Mouse (Mus musculus): Measurements from ENCODE around the gene Prok1. TPM values are rescaled to one million over a fixed set of nuclear protein-coding genes. Genes with fewer than 3 reads are reported as not detected.

Gene Prok1
- polyA plus RNA-seq, 1 experiment = not detected

DNA sequence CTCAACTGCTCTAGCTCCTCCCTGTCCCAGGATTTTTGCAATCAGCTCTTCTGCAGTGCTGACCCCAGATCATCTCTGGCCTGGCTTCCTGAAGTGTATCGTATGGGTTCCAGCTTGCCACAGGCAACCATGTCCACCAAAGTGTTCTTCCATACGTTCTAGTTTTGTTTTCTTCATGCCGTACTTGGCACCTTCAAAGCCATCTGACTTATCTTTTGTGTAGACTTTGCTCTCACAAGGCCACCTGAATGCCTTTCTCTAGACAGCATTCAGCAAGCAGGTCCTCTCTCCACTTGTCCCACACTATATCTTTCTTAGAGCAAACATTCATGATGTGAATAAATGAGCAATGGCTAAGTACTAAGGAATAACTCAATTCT, 22.4 kb downstream of the Prok1 start:
- Histone ChIP-seq H3K4me3 (ENCODE audit: insufficient read depth, poor library complexity, severe bottlenecking) (no peak overlapping the region), H3K79me2 (ENCODE audit: control insufficient read depth, insufficient read depth) (no peaks in the 10 kb centered on the region), H3K27me3 (ENCODE audit: control insufficient read depth, insufficient read depth, insufficient read length) (peaks cover 45% of the 10 kb centered on the region), H3ac (ENCODE audit: control insufficient read depth, insufficient read length, low read depth) (no peak overlapping the region), H3K36me3 (ENCODE audit: control insufficient read depth, insufficient read depth) (no peaks in the 10 kb centered on the region), H3K79me3 (ENCODE audit: low read depth) (no peaks in the 10 kb centered on the region)
- TF ChIP-seq MYOG (IDR thresholded peaks at IDR 0.05; ENCODE audit: control insufficient read depth, extremely low read depth, insufficient read length) = no peak
- TF ChIP-seq USF1 (IDR thresholded peaks at IDR 0.05; ENCODE audit: low read depth) = no peak
- no peak for TF ChIP-seq FOSL1 (IDR thresholded peaks at IDR 0.05; ENCODE audit: insufficient read depth, low read length, poor library complexity, severe bottlenecking)
- no peak for TF ChIP-seq MYOD1 (IDR thresholded peaks at IDR 0.05; ENCODE audit: control insufficient read depth, insufficient read length, low read depth)
- TF ChIP-seq CEBPB (IDR thresholded peaks at IDR 0.05; ENCODE audit: low read depth) = no peak
- no peak for TF ChIP-seq CTCF (IDR thresholded peaks at IDR 0.05; ENCODE audit: control insufficient read depth, insufficient read depth, insufficient read length)
- TF ChIP-seq MAX (IDR thresholded peaks at IDR 0.05) = no peak

DNA sequence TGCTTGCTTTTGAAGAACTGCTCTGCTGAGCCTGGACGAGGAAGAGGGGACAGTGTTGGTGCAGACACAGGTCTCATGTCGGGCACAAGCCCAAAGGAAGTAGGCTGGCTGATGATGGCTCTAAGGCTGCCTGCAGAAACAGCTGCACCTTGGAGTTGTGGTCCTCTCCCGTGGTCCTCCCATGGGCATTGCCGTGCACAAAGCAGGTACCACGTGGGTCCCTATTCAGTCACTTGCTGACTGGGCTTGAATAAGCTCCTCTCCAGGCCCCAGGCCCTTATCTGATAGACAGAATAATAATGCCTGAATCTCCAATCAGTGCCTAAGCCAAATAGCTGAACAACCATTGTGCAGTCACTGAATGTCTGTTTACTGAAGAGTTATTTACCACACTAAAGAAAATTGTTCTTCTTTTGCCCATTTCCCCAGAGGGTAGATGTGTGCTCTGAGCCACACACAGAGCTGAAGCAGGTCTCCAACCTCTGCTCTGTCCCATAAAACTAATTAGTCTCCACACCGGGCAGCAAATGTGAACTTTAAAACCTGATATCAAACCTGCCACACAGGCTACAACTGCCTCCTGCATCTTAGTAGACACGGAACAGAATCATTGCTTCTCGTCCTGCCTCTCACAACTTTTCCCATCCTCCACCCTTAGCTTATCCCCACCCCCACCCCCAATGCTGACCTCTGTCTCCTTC, 23.0 kb downstream of the Prok1 start:
- Histone ChIP-seq H3K79me2 (ENCODE audit: control insufficient read depth, insufficient read depth) (no peaks in the 10 kb centered on the region), H3K27me3 (ENCODE audit: control insufficient read depth, insufficient read depth, insufficient read length) (peaks cover 45% of the 10 kb centered on the region), H3K79me3 (ENCODE audit: low read depth) (no peaks in the 10 kb centered on the region), H3ac (ENCODE audit: control insufficient read depth, insufficient read length, low read depth) (no peak overlapping the region), H3K4me3 (ENCODE audit: insufficient read depth, poor library complexity, severe bottlenecking) (no peak overlapping the region), H3K36me3 (ENCODE audit: control insufficient read depth, insufficient read depth) (no peaks in the 10 kb centered on the region)
- TF ChIP-seq USF1 (IDR thresholded peaks at IDR 0.05; ENCODE audit: low read depth) (no peak), CTCF (IDR thresholded peaks at IDR 0.05; ENCODE audit: control insufficient read depth, insufficient read depth, insufficient read length) (no peak), CEBPB (IDR thresholded peaks at IDR 0.05; ENCODE audit: low read depth) (no peak), MYOD1 (IDR thresholded peaks at IDR 0.05; ENCODE audit: control insufficient read depth, insufficient read length, low read depth) (no peak), FOSL1 (IDR thresholded peaks at IDR 0.05; ENCODE audit: insufficient read depth, low read length, poor library complexity, severe bottlenecking) (no peak), MAX (IDR thresholded peaks at IDR 0.05) (no peak), MYOG (IDR thresholded peaks at IDR 0.05; ENCODE audit: control insufficient read depth, extremely low read depth, insufficient read length) (no peak)

DNA sequence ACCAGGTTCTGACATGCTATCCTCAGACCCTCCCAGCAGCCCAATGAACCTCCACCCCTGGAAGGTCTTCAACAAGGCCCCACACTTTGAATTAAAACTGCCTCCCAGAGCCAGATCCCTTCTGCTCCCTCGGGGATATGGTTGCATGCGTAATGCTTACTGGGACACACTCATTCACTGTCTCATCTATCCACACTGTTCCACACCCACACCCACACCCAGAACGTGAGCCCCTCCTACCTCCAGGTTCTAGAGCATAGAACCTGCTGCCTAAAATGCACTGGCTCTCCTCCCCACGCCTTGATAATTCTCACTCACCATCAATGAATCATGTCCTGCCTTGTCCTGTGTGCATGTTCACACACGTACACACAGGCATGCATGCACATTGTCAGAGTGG, 24.9 kb downstream of the Prok1 start:
- peaks cover 34% of the 10 kb centered on the region for H3K27me3 ChIP-seq (ENCODE audit: control insufficient read depth, insufficient read depth, insufficient read length)
- no peaks in the 10 kb centered on the region for H3K79me2 ChIP-seq (ENCODE audit: control insufficient read depth, insufficient read depth)
- TF ChIP-seq MAX (IDR thresholded peaks at IDR 0.05) (no peak), MYOG (IDR thresholded peaks at IDR 0.05; ENCODE audit: control insufficient read depth, extremely low read depth, insufficient read length) (no peak), MYOD1 (IDR thresholded peaks at IDR 0.05; ENCODE audit: control insufficient read depth, insufficient read length, low read depth) (no peak), USF1 (IDR thresholded peaks at IDR 0.05; ENCODE audit: low read depth) (no peak), CTCF (IDR thresholded peaks at IDR 0.05; ENCODE audit: control insufficient read depth, insufficient read depth, insufficient read length) (no peak), CEBPB (IDR thresholded peaks at IDR 0.05; ENCODE audit: low read depth) (no peak), FOSL1 (IDR thresholded peaks at IDR 0.05; ENCODE audit: insufficient read depth, low read length, poor library complexity, severe bottlenecking) (no peak)
- no peak overlapping the region for H3ac ChIP-seq (ENCODE audit: control insufficient read depth, insufficient read length, low read depth)
- H3K79me3 ChIP-seq (ENCODE audit: low read depth) = no peaks in the 10 kb centered on the region
- no peaks in the 10 kb centered on the region for H3K36me3 ChIP-seq (ENCODE audit: control insufficient read depth, insufficient read depth)
- H3K4me3 ChIP-seq (ENCODE audit: insufficient read depth, poor library complexity, severe bottlenecking) = no peak overlapping the region

DNA sequence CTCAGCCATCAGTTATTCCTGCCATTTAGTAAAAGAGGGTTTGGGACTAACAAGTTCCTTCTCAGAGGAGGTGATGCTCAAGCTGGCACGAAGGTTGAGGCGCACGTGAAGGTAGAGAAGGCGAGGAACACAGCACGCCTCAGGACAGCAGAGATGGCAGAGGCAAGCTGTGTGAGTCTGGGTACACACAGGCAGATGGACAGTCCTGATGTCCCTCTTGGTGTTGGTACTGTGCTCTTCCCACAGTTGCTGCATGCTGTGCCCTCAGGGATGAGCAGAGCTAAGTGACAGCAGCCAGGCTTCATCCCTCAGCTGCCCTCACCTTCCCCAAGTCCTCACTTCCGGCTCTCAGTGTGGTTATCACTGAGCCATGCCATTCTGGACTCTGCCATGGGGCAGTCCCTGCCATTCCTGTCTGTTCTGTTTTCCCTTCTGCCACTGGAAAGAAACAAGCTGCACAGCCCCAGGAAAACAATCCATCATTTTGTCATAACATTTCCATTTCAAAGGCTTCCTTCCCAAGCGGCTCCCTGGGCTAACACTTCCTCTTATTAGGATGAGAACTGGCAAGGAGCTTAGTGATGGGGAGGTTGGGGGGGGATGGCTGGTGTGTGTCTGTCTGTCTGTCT, 31.8 kb downstream of the Prok1 start:
- Histone ChIP-seq H3K36me3 (ENCODE audit: control insufficient read depth, insufficient read depth) (no peaks in the 10 kb centered on the region), H3K27me3 (ENCODE audit: control insufficient read depth, insufficient read depth, insufficient read length) (peaks cover 3% of the 10 kb centered on the region), H3K79me3 (ENCODE audit: low read depth) (no peaks in the 10 kb centered on the region), H3K4me3 (ENCODE audit: insufficient read depth, poor library complexity, severe bottlenecking) (no peak overlapping the region), H3K79me2 (ENCODE audit: control insufficient read depth, insufficient read depth) (no peaks in the 10 kb centered on the region), H3ac (ENCODE audit: control insufficient read depth, insufficient read length, low read depth) (no peak overlapping the region)
- no peak for TF ChIP-seq MYOG (IDR thresholded peaks at IDR 0.05; ENCODE audit: control insufficient read depth, extremely low read depth, insufficient read length)

DNA sequence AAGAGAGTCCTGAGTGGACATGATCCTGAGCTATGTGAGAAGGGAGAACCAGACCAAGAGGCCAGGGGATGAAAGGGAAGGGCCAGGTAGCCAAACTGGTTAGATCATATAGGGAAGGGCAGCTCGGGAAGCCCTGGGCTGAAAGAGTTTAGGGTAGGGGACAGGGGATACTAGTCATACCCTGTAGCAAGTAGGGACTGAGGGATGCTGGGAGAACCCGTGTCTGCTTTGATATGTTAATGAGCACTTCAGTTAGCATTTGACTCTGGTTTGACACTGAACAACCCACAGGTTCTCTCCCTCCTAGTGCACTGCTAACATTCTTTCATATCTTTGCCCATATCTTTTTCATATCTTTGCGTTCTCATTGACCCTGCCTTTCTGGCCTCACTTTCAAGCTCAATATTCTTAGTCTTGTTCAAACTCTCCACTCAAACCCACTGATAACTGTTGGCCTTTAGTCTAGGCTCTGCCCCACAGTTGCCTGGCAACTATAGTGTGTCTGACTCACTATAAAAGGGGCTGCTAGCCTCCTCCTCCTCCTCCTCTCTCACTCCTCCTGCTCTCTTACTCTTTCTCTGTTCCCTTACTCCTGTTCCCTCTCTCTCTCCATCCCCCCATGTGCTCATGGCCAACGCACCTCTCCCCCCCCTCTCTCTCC, 32.9 kb downstream of the Prok1 start:
- TF ChIP-seq MAX (IDR thresholded peaks at IDR 0.05) (no peak), FOSL1 (IDR thresholded peaks at IDR 0.05; ENCODE audit: insufficient read depth, low read length, poor library complexity, severe bottlenecking) (no peak), MYOG (IDR thresholded peaks at IDR 0.05; ENCODE audit: control insufficient read depth, extremely low read depth, insufficient read length) (no peak)
- H3K79me2 ChIP-seq (ENCODE audit: control insufficient read depth, insufficient read depth) = no peaks in the 10 kb centered on the region
- H3K79me3 ChIP-seq (ENCODE audit: low read depth) = no peaks in the 10 kb centered on the region
- no peak overlapping the region for H3K4me3 ChIP-seq (ENCODE audit: insufficient read depth, poor library complexity, severe bottlenecking)
- no peak overlapping the region for H3ac ChIP-seq (ENCODE audit: control insufficient read depth, insufficient read length, low read depth)
- H3K36me3 ChIP-seq (ENCODE audit: control insufficient read depth, insufficient read depth) = no peaks in the 10 kb centered on the region
- H3K27me3 ChIP-seq (ENCODE audit: control insufficient read depth, insufficient read depth, insufficient read length) = peaks cover 3% of the 10 kb centered on the region

Measured in C2C12 (cell line).